ENCODE assay signal across 7 mouse cellular contexts in genomic region chr16:92398574-92399118, GRCm38 (mm10). TPM values are rescaled to one million over a fixed set of nuclear protein-coding genes. Genes with fewer than 3 reads are reported as not detected.
DNase-seq lines count a peak whose midpoint lies in the region; ATAC-seq and TF ChIP-seq lines count a peak whose summit lies in the region.

No protein-coding gene starts in this region.

- TF ChIP-seq EP300 in stomach, postnatal 0 days (optimal IDR thresholded peaks at IDR 0.05): no peak

- no peaks in the 10 kb centered on the region for H3K27me3 ChIP-seq in lung, embryonic 15.5 days
- H3K27me3 ChIP-seq in heart, embryonic 11.5 days (ENCODE audit: control insufficient read depth, insufficient read depth, low read length): no peaks in the 10 kb centered on the region
- H3K27me3 ChIP-seq in limb, embryonic 15.5 days: no peaks in the 10 kb centered on the region
- no peaks in the 10 kb centered on the region for H3K27me3 ChIP-seq in stomach, postnatal 0 days (ENCODE audit: control insufficient read depth, insufficient read depth, low read length)

- H3K36me3 ChIP-seq in lung, embryonic 15.5 days: peaks cover 34% of the 10 kb centered on the region
- peaks cover 17% of the 10 kb centered on the region for H3K36me3 ChIP-seq in heart, embryonic 11.5 days (ENCODE audit: control insufficient read depth, insufficient read depth, low read length)
- H3K36me3 ChIP-seq in limb, embryonic 15.5 days: peaks cover 35% of the 10 kb centered on the region
- H3K36me3 ChIP-seq in stomach, postnatal 0 days (ENCODE audit: control insufficient read depth, insufficient read depth, low read length): 0 out of 2 replicates have a peak, but pooled peaks cover 11% of the 10 kb centered on the region

- TF ChIP-seq CTCF in stomach, postnatal 0 days (IDR thresholded peaks at IDR 0.05; ENCODE audit: low read depth): peak; percentile 35; the same call in 1 of the 2 replicates

- H3K4me3 ChIP-seq in lung, embryonic 15.5 days: peak overlapping the region; percentile 50
- peak overlapping the region; percentile 61 for H3K4me3 ChIP-seq in heart, embryonic 11.5 days (ENCODE audit: low read depth, low read length)
- peak overlapping the region; percentile 40 for H3K4me3 ChIP-seq in limb, embryonic 15.5 days
- peak overlapping the region; percentile 39; the same call in 1 of the 2 replicates for H3K4me3 ChIP-seq in stomach, postnatal 0 days (ENCODE audit: low read depth, low read length)

- no peak for DNase-seq in lung, postnatal 4 days
- DNase-seq in stomach, postnatal 0 days (ENCODE audit: low spot score): no peak
- no peak for DNase-seq in right cerebral cortex, adult 18-20 months
- DNase-seq in layer of hippocampus, adult 11-12 months (ENCODE audit: low spot score): no peak

- peaks cover 62% of the 10 kb centered on the region for H3K4me1 ChIP-seq in lung, embryonic 15.5 days
- H3K4me1 ChIP-seq in heart, embryonic 11.5 days (ENCODE audit: control insufficient read depth, insufficient read depth, low read length): peaks cover 52% of the 10 kb centered on the region
- peaks cover 58% of the 10 kb centered on the region for H3K4me1 ChIP-seq in limb, embryonic 15.5 days
- peaks cover 13% of the 10 kb centered on the region for H3K4me1 ChIP-seq in stomach, postnatal 0 days (replicated peaks; ENCODE audit: control insufficient read depth, insufficient read depth)

- no peaks in the 10 kb centered on the region for H3K9me3 ChIP-seq in lung, embryonic 15.5 days
- no peaks in the 10 kb centered on the region for H3K9me3 ChIP-seq in heart, embryonic 11.5 days (replicated peaks; ENCODE audit: control insufficient read depth, low read length)
- H3K9me3 ChIP-seq in limb, embryonic 15.5 days: no peaks in the 10 kb centered on the region
- no peaks in the 10 kb centered on the region for H3K9me3 ChIP-seq in stomach, postnatal 0 days (ENCODE audit: control insufficient read depth, low read length)

- H3K9ac ChIP-seq in lung, embryonic 15.5 days: peak overlapping the region; percentile 54; the same call in 1 of the 2 replicates
- H3K9ac ChIP-seq in heart, embryonic 11.5 days (ENCODE audit: low read depth, low read length): peak overlapping the region; percentile 83
- no peak overlapping the region for H3K9ac ChIP-seq in limb, embryonic 15.5 days
- H3K9ac ChIP-seq in stomach, postnatal 0 days (ENCODE audit: low read length): no peak overlapping the region

- WGBS in lung, embryonic 15.5 days: 39% methylated on average over 6 of the region's 6 CpGs
- 42% methylated on average over 6 of the region's 6 CpGs for WGBS in heart, embryonic 11.5 days (ENCODE audit: insufficient replicate concordance)
- WGBS in limb, embryonic 15.5 days: 56% methylated on average over 6 of the region's 6 CpGs
- WGBS in stomach, postnatal 0 days: 46% methylated on average over 6 of the region's 6 CpGs

- H3K4me2 ChIP-seq in lung, embryonic 15.5 days: peak overlapping the region; percentile 74
- peak overlapping the region; percentile 72 for H3K4me2 ChIP-seq in heart, embryonic 11.5 days
- peak overlapping the region; percentile 68 for H3K4me2 ChIP-seq in limb, embryonic 15.5 days
- H3K4me2 ChIP-seq in stomach, postnatal 0 days (replicated peaks; ENCODE audit: low read depth): peak overlapping the region; percentile 69

- ATAC-seq in lung, embryonic 15.5 days (ENCODE audit: borderline replicate concordance, extremely low read depth, low FRiP score, low TSS enrichment): no peak
- no peak for ATAC-seq in heart, embryonic 11.5 days (replicated peaks; ENCODE audit: insufficient number of reproducible peaks, low FRiP score, low TSS enrichment)
- ATAC-seq in limb, embryonic 15.5 days (ENCODE audit: insufficient number of reproducible peaks, low FRiP score, low TSS enrichment, low read depth): no peak
- no peak for ATAC-seq in stomach, postnatal 0 days (ENCODE audit: low FRiP score, low TSS enrichment)

- peak overlapping the region; percentile 68 for H3K27ac ChIP-seq in lung, embryonic 15.5 days
- H3K27ac ChIP-seq in heart, embryonic 11.5 days (ENCODE audit: low read depth, low read length): peak overlapping the region; percentile 95
- H3K27ac ChIP-seq in limb, embryonic 15.5 days: peak overlapping the region; percentile 83
- no peak overlapping the region for H3K27ac ChIP-seq in stomach, postnatal 0 days (replicated peaks)

RNA-seq across cellular contexts. Expression of gene Kcne1, which starts 39.4 kb away (rescaled TPM):
- 1.1 and 1.8 TPM in 2 replicates for polyA plus RNA-seq in lung, embryonic 15.5 days (2015; fragmentation: Nextera tagmentation; extraction: Ambion mirVana)
- 64.5 TPM in 2 replicates for polyA plus RNA-seq in heart, embryonic 11.5 days (2014; fragmentation: Nextera tagmentation; extraction: Ambion mirVana)
- 0.36 and 0.42 TPM in 2 replicates for polyA plus RNA-seq in limb, embryonic 15.5 days (2015; fragmentation: Nextera tagmentation; extraction: Ambion mirVana)
- 20.3 and 20.8 TPM in 2 replicates for polyA plus RNA-seq in stomach, postnatal 0 days (2015; fragmentation: Nextera tagmentation; extraction: Ambion mirVana)

Comparison
In these comparisons a context has a peak if more than half of its experiments do, and no peak if none do; other contexts are left out.
1. H3K9ac ChIP-seq: peak in lung, embryonic 15.5 days (single experiment) and heart, embryonic 11.5 days (single experiment); none in limb, embryonic 15.5 days (single experiment) and stomach, postnatal 0 days (single experiment).
2. Peak in every context shown above with its lines, with median percentiles within 50 percentile points of each other: H3K4me2 ChIP-seq and H3K4me3 ChIP-seq.